Mouse (Mus musculus): ENCODE measurements at regions not wholly inside any gene's neighbourhood (a gene's known extent, or its start where the extent isn't known, plus 50 kb on each side); places are given as distances from the start of the nearest gene placed in this dataset.

GRCm38 (mm10) chr19:35278395-35278794 is 356.2 kb downstream of the Kif20b start:
- no peak for DNase-seq (ENCODE audit: low spot score)

GRCm38 (mm10) chr19:35282775-35283447 is 360.8 kb downstream of the Kif20b start:
- DNase-seq (ENCODE audit: low spot score) = no peak

GRCm38 (mm10) chr19:35298846-35299245 is 376.7 kb downstream of the Kif20b start:
- DNase-seq (ENCODE audit: low spot score) = no peak

- no peak for DNase-seq (ENCODE audit: low spot score)
Measured at GRCm38 (mm10) chr19:35302723-35303270, 380.6 kb downstream of the Kif20b start.

Measured in MN1 (cell line).